Mouse (Mus musculus) MEL (cell line): ENCODE results near the gene Dlx1.
A peak's percentile ranks its signal among the peaks of the same experiment; 100 is the strongest.

Source experiments
- CTCF ChIP-seq, 3 experiments: IDR thresholded peaks in 2 of 3; conservative IDR thresholded peaks in 1 of 3; 2 replicates each; pipeline ENCODE4 v1.5.1; 2011 to 2012; ENCODE audit warnings: low read length in 3 of 3, low read depth in 2 of 3, mild to moderate bottlenecking in 2 of 3, improper control_type of control experiment in 1 of 3, inconsistent platforms in 1 of 3, mixed read lengths in 1 of 3, moderate library complexity in 1 of 3; ENCODE audit not compliant: control insufficient read depth in 1 of 3, insufficient read depth in 1 of 3, poor library complexity in 1 of 3, severe bottlenecking in 1 of 3
- E2F4 ChIP-seq: IDR thresholded peaks from 2 replicates; pipeline ENCODE4 v1.6.1; 2011; ENCODE audit warnings: low read depth, low read length, improper control_type of control experiment, borderline replicate concordance
- GATA1 ChIP-seq: IDR thresholded peaks from 2 replicates; pipeline ENCODE4 v1.6.1; 2011; ENCODE audit warnings: low read depth, low read length, improper control_type of control experiment
- POLR2A ChIP-seq, 2 experiments: IDR thresholded peaks; 2 replicates each; pipeline ENCODE4 v1.6.1; 2011 to 2012; ENCODE audit warnings: low read length in 2 of 2, mild to moderate bottlenecking in 2 of 2, control low read depth in 1 of 2, improper control_type of control experiment in 1 of 2, low read depth in 1 of 2, moderate library complexity in 1 of 2; ENCODE audit not compliant: control insufficient read depth in 1 of 2, insufficient read depth in 1 of 2, poor library complexity in 1 of 2
- POLR2AphosphoS2 ChIP-seq: IDR thresholded peaks from 2 replicates; pipeline ENCODE4 v1.6.1; 2011; ENCODE audit warnings: low read length, improper control_type of control experiment
- RAD21 ChIP-seq: IDR thresholded peaks from 2 replicates; pipeline ENCODE4 v1.6.1; 2011; ENCODE audit warnings: mild to moderate bottlenecking, low read depth, low read length, improper control_type of control experiment
- RCOR1 ChIP-seq: IDR thresholded peaks from 2 replicates; pipeline ENCODE4 v1.6.1; 2012; ENCODE audit warnings: low read depth, mild to moderate bottlenecking, inconsistent platforms, low read length, improper control_type of control experiment
- TAL1 ChIP-seq: IDR thresholded peaks from 2 replicates; pipeline ENCODE4 v1.6.1; 2012; ENCODE audit warnings: mild to moderate bottlenecking, inconsistent platforms, low read length, moderate library complexity, mixed read lengths

- TF ChIP-seq GATA1 (no peak), CTCF (IDR thresholded peaks at IDR 0.05 in 2 of 3, conservative IDR thresholded peaks at IDR 0.05 in 1 of 3; ENCODE audit: control insufficient read depth in 1 of 3, insufficient read depth in 1 of 3, low read depth in 2 of 3, low read length in 3 of 3, poor library complexity in 1 of 3, severe bottlenecking in 1 of 3) (no peak), RCOR1 (no peak), POLR2A (IDR thresholded peaks at IDR 0.05; ENCODE audit: control insufficient read depth in 1 of 2, insufficient read depth in 1 of 2, low read depth in 1 of 2, low read length in 2 of 2, poor library complexity in 1 of 2) (0 out of 4 replicates have a peak, but pooled peaks of 1 of the 2 experiments have one; percentile 8), E2F4 (no peak), RAD21 (no peak), POLR2AphosphoS2 (no peak), TAL1 (no peak)
These were observed 2.6 kb downstream of the Dlx1 start for GRCm38 (mm10) chr2:71530391-71531123.
